Comparison of ENCODE assay signal across 8 mouse cellular contexts in genomic region chr2:152696016-152696415, GRCm38 (mm10). TPM values are rescaled to one million over a fixed set of nuclear protein-coding genes. Genes with fewer than 3 reads are reported as not detected.
DNase-seq lines count a peak whose midpoint lies in the region; ATAC-seq lines count a peak whose summit lies in the region.

No protein-coding gene starts in this region.

- peaks cover 27% of the 10 kb centered on the region for H3K4me1 ChIP-seq in lung, embryonic 15.5 days
- H3K4me1 ChIP-seq in intestine, embryonic 15.5 days (replicated peaks) = 0 out of 2 replicates have a peak, but pooled peaks cover 3% of the 10 kb centered on the region
- H3K4me1 ChIP-seq in stomach, embryonic 15.5 days = peaks cover 8% of the 10 kb centered on the region

- peak; percentile 38 for DNase-seq in cerebellum, adult 11-12 months
- no peak for DNase-seq in cerebellum, adult 9-11 months
- DNase-seq in lung, postnatal 14 days = no peak
- DNase-seq in cerebellum, postnatal 10 days = no peak
- no peak for DNase-seq in testis, postnatal 10 days (ENCODE audit: low spot score)

- peak overlapping the region; percentile 83 for H3K27ac ChIP-seq in lung, embryonic 15.5 days
- H3K27ac ChIP-seq in intestine, embryonic 15.5 days = no peak overlapping the region
- H3K27ac ChIP-seq in stomach, embryonic 15.5 days = peak overlapping the region; percentile 70; the same call in 1 of the 2 replicates

- ATAC-seq in lung, embryonic 15.5 days (ENCODE audit: borderline replicate concordance, extremely low read depth, low FRiP score, low TSS enrichment) = no peak
- no peak; the same call in 1 of the 2 replicates for ATAC-seq in intestine, embryonic 15.5 days
- no peak for ATAC-seq in stomach, embryonic 15.5 days (ENCODE audit: insufficient read depth, low FRiP score, low read depth)

- H3K9me3 ChIP-seq in lung, embryonic 15.5 days = no peaks in the 10 kb centered on the region
- no peaks in the 10 kb centered on the region for H3K9me3 ChIP-seq in intestine, embryonic 15.5 days
- H3K9me3 ChIP-seq in stomach, embryonic 15.5 days = no peaks in the 10 kb centered on the region

- no peaks in the 10 kb centered on the region for H3K27me3 ChIP-seq in lung, embryonic 15.5 days
- no peaks in the 10 kb centered on the region for H3K27me3 ChIP-seq in intestine, embryonic 15.5 days (replicated peaks)
- H3K27me3 ChIP-seq in stomach, embryonic 15.5 days (replicated peaks) = no peaks in the 10 kb centered on the region

- peaks cover 53% of the 10 kb centered on the region for H3K36me3 ChIP-seq in lung, embryonic 15.5 days
- peaks cover 38% of the 10 kb centered on the region for H3K36me3 ChIP-seq in intestine, embryonic 15.5 days
- H3K36me3 ChIP-seq in stomach, embryonic 15.5 days = peaks cover 30% of the 10 kb centered on the region

- no peak overlapping the region for H3K9ac ChIP-seq in lung, embryonic 15.5 days
- peak overlapping the region; percentile 29; the same call in 1 of the 2 replicates for H3K9ac ChIP-seq in intestine, embryonic 15.5 days
- no peak overlapping the region for H3K9ac ChIP-seq in stomach, embryonic 15.5 days

- whole genome bisulfite sequencing in lung, embryonic 15.5 days = 63% methylated on average over 10 of the region's 10 CpGs
- WGBS in intestine, embryonic 15.5 days = 68% methylated on average over 10 of the region's 10 CpGs
- 76% methylated on average over 10 of the region's 10 CpGs for WGBS in stomach, embryonic 15.5 days

- H3K4me3 ChIP-seq in lung, embryonic 15.5 days = no peak overlapping the region
- no peak overlapping the region for H3K4me3 ChIP-seq in intestine, embryonic 15.5 days (replicated peaks)
- H3K4me3 ChIP-seq in stomach, embryonic 15.5 days (replicated peaks) = no peak overlapping the region

- no peak overlapping the region for H3K4me2 ChIP-seq in lung, embryonic 15.5 days
- no peak overlapping the region for H3K4me2 ChIP-seq in intestine, embryonic 15.5 days (replicated peaks)
- no peak overlapping the region for H3K4me2 ChIP-seq in stomach, embryonic 15.5 days

RNA-seq across cellular contexts. Expression of gene Mcts2, which starts 9.2 kb away (rescaled TPM):
- 27.1 and 28.5 TPM in 2 replicates for polyA plus RNA-seq in lung, embryonic 15.5 days (2015; fragmentation: Nextera tagmentation; extraction: Ambion mirVana)
- 26.3 and 26.8 TPM in 2 replicates for polyA plus RNA-seq in intestine, embryonic 15.5 days (2015; fragmentation: Nextera tagmentation; extraction: Ambion mirVana)
- 23.1 and 26.7 TPM in 2 replicates for polyA plus RNA-seq in stomach, embryonic 15.5 days (2015; fragmentation: Nextera tagmentation; extraction: Ambion mirVana)

RNA-seq across cellular contexts. Expression of gene H13, which starts 26.8 kb away (rescaled TPM):
- polyA plus RNA-seq in lung, embryonic 15.5 days (2015; fragmentation: Nextera tagmentation; extraction: Ambion mirVana) = 97.7 and 104 TPM in 2 replicates
- polyA plus RNA-seq in intestine, embryonic 15.5 days (2015; fragmentation: Nextera tagmentation; extraction: Ambion mirVana) = 115 and 120 TPM in 2 replicates
- 122 and 135 TPM in 2 replicates for polyA plus RNA-seq in stomach, embryonic 15.5 days (2015; fragmentation: Nextera tagmentation; extraction: Ambion mirVana)

RNA-seq across cellular contexts. Expression of gene Id1, which starts 40.0 kb away (rescaled TPM):
- 134 and 143 TPM in 2 replicates for polyA plus RNA-seq in lung, embryonic 15.5 days (2015; fragmentation: Nextera tagmentation; extraction: Ambion mirVana)
- 102 and 116 TPM in 2 replicates for polyA plus RNA-seq in intestine, embryonic 15.5 days (2015; fragmentation: Nextera tagmentation; extraction: Ambion mirVana)
- polyA plus RNA-seq in stomach, embryonic 15.5 days (2015; fragmentation: Nextera tagmentation; extraction: Ambion mirVana) = 117 and 138 TPM in 2 replicates

RNA-seq across cellular contexts. Expression of gene Cox4i2, which starts 58.0 kb away (rescaled TPM):
- polyA plus RNA-seq in lung, embryonic 15.5 days (2015; fragmentation: Nextera tagmentation; extraction: Ambion mirVana) = 74.8 and 81.0 TPM in 2 replicates
- polyA plus RNA-seq in intestine, embryonic 15.5 days (2015; fragmentation: Nextera tagmentation; extraction: Ambion mirVana) = 12.2 and 14.2 TPM in 2 replicates
- 19.0 and 19.5 TPM in 2 replicates for polyA plus RNA-seq in stomach, embryonic 15.5 days (2015; fragmentation: Nextera tagmentation; extraction: Ambion mirVana)
